Mouse (Mus musculus) activated CD4-positive, CD25-positive, alpha-beta regulatory T cell, adult 4 months (primary cell): ENCODE data around the gene Dnah12. TPM values are rescaled to one million over a fixed set of nuclear protein-coding genes. Genes with fewer than 3 reads are reported as not detected.

Experiments
- ATAC-seq: one replicate; pipeline ENCODE4 v1.8.0; 2017
- polyA plus RNA-seq, 2 experiments: library from polyadenylated mRNA; unstranded; fragments of 100-300 nt; shearing (Covaris generic); gene quantifications; one replicate each; pipeline ENCODE4 v1.2.1; 2017

The Dnah12 gene
- polyA plus RNA-seq, 2 experiments from 2014 or later = not detected

DNA sequence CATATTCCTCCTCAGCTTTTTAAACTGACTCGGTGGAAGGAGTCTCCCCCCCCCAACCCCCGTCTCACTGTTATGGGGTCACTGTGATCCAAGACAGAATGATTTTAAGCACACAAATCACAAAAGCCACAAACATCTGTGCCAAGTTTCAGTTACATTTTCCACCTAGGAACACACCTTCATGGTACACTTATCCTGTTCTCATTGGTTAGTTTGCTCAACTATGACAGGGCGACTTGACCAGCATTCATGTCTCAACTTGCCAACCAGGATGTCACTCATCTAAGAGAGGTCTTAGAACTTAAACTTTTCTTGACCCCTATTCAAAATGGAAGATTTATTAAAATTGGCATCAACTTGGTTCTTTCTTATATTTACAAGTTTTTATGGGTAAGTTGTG lies 31.8 kb downstream of the Dnah12 start:
- no peak for ATAC-seq

DNA sequence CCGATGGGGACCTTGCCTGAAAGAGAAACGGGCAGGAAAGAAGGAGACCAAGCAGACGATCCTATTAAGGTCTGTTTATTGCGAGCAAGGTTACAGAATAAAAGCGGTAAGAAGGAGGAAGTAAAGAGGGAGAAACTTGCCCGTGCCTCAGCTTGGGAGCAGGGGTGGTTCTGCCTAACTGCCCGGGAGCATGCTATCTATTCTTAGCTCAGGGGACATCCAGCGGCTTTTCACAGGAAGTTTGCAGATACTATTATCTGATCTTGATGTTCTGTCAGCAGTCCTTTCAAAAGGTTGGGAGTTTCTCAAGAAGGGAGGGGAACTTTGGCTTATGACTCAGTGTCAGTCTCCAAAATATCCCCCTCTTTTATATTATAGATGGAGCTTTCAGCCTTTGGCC lies 65.5 kb downstream of the Dnah12 start:
- no peak for ATAC-seq

DNA sequence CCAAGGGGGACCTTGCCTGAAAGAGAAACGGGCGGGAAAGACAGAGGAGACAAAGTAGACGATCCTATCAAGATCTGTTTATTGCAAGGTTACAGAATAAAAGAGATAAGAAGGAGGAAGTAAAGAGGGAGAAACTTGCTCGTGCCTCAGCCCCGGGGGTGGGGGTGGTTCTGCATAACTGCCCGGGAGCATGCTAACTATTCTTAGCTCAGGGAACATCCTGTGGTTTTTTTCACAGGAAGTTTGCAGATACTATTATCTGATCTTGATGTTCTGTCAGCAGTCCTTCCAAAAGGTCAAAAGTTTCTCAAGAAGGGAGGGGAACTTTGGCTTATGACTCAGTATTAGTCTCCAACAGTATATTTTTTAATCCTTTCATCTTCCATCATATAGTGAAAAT lies 71.8 kb downstream of the Dnah12 start:
- no peak for ATAC-seq

GRCm38 (mm10) chr14:26768195-26768594 lies 75.1 kb downstream of the Dnah12 start:
- ATAC-seq = no peak

- ATAC-seq = no peak
These were observed 80.5 kb downstream of the Dnah12 start for GRCm38 (mm10) chr14:26773536-26773935.

GRCm38 (mm10) chr14:26783731-26784130 lies 90.7 kb downstream of the Dnah12 start:
- ATAC-seq = no peak

- no peak for ATAC-seq
These were observed 92.6 kb downstream of the Dnah12 start for GRCm38 (mm10) chr14:26785695-26786094.

DNA sequence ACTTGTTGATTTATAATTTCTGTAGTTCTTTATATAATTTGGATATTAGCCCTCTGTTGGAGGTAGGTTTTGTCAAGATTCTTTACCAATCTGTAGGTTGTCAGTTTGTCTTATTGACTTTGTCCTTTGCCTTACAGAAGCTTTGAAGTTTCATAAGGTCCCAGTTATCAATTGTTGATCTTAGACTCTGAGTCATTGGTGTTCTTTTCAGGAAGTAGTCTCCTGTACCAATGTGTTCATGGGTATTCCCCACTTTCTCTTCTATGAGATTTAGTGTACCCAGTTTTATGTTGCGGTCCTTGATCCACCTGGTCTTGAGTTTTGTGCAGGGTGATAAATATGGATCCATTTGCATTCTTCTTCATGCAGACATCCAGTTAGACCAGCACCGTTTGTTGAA lies 101.4 kb downstream of the Dnah12 start:
- ATAC-seq = peak; percentile 65

DNA sequence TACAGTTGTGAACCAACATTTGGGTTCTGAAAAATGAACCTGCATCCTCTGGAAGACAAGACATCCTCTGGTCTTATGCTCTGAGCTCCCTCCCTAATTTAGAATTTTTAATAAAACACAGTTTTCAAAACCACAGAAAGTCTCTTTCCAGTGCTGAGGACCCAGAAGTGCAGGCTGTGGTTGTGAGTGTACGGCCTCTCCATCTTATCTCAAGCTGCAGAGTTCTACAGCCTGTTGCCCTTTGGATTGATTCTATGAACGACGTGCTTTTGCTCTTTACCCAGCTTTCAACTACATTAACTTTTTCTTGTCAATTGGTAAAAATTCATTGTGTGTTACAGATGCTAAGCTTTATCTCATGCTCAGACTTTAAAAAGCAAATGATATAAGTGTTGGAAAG lies 105.3 kb downstream of the Dnah12 start:
- no peak for ATAC-seq

DNA sequence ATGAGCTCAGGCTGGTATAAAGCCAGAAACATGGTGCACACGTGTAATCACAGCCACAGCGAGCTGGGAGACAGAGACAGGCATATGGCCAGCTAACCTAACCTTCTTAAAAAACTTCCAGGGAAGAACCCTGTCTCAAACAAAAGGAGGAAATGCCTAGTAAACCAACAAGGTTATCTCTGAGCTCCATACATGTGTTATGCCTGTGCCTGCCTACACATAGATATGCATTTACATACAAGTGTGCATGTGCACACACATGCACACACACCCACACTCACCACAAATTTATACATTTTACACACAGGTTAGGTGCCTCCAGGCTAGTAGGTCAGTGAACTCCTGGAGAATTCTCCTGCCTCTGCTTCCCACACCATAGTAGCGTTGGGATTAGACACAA lies 106.2 kb downstream of the Dnah12 start:
- ATAC-seq = no peak

- ATAC-seq = no peak
These were observed 112.4 kb downstream of the Dnah12 start for GRCm38 (mm10) chr14:26805500-26805899.

DNA sequence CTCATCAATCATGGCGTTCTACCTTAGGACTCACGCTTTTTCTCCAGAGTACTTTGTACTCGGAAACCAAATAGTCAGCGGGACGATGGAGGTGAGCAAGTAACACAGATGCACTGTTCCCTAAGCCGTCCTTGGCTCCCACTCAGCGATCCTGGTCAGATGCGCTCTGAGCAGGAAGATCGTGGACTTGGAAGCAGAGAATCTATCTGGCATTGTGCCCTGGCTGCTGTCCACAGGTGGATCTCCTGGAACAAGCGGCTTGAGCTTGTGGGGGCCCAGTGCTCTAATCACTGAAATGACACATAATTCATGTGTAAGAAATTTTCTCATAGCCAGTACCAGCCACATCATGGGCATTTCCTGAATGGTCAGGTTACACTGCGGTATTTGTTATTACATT lies 119.7 kb downstream of the Dnah12 start:
- no peak for ATAC-seq

- no peak for ATAC-seq
These were observed 120.8 kb downstream of the Dnah12 start for GRCm38 (mm10) chr14:26813871-26814270.

DNA sequence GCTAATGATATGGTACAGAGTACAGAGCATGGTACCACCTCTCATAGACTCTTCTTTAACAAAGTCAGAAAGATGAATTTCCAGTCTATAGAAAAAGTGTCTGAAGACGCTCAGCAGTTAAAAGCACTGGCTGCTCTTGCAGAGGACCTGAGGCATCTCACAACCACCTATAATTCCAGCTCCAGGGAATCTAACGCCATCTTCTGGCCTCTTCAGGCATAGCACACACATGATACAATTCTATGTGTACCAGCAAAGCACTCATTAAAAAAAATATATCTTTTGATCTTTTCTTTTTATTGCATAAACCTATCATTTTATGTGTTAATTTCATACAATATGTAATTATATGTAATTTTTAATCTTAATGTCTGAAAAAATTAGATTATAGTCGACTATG lies 121.8 kb downstream of the Dnah12 start:
- ATAC-seq = no peak

- no peak for ATAC-seq
These were observed 123.7 kb downstream of the Dnah12 start for GRCm38 (mm10) chr14:26816785-26817184.

GRCm38 (mm10) chr14:26826020-26826419 lies 132.9 kb downstream of the Dnah12 start:
- ATAC-seq = peak; percentile 66

GRCm38 (mm10) chr14:26853053-26853452 lies 160.0 kb downstream of the Dnah12 start:
- ATAC-seq = no peak

GRCm38 (mm10) chr14:26854066-26854465 lies 161.0 kb downstream of the Dnah12 start:
- ATAC-seq = no peak

DNA sequence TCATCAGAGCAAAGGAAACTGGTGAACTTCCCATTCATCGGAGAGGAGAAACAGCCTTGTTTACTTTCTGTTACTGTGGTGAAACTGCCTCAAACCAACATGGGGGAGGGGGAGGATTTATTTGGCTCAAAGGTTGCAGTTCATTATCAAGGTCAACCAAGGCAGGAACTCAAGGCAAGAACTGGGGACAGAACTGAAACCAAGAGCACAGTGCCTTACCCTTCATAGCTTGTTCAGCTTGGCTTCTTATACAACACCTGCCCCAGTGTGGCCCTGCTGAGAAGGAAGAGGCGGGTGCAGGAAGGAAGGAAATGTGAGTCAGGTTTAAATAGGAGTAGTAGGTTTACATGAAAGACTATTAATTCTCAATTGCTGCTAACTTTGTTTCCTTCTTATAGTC lies 165.3 kb downstream of the Dnah12 start:
- ATAC-seq = no peak

DNA sequence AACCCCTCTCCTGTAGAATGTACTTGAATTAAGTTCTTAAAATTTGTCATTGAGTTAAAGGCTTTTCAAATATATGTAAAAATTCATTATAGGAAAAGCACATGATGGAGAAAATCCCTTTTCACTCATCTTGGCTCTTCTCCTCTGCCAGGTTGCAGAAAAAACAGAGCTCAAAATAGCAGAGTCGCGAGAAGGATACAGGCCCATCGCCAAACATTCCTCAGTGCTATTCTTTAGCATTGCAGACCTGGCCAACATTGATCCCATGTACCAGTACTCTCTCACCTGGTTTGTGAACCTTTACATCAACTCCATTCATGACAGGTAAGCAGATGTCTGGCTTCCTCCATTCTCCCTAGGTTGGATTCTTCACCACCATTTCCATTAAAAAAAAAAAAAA lies 165.9 kb downstream of the Dnah12 start:
- no peak for ATAC-seq

- ATAC-seq = no peak
These were observed 174.3 kb downstream of the Dnah12 start for GRCm38 (mm10) chr14:26867356-26867755.

DNA sequence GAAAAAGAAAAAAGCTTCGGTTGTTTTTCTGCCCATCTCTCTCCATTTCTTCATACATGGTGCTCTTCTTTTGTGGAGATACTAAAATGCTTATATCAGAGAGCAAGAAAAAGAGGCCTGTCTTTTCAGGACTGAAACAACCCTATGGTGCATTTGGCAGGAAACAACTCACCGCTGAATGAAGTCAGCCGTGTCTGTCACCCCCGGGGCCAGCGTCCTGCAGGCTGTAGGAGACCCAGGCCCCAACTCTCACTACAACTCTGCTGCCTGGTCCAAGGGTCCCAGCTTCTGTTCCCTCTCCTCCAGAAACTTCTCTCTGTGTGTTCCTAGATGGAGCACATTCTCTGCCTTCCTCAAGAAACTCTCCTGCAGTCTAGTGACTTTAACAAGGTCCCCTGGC lies 175.2 kb downstream of the Dnah12 start:
- no peak for ATAC-seq

DNA sequence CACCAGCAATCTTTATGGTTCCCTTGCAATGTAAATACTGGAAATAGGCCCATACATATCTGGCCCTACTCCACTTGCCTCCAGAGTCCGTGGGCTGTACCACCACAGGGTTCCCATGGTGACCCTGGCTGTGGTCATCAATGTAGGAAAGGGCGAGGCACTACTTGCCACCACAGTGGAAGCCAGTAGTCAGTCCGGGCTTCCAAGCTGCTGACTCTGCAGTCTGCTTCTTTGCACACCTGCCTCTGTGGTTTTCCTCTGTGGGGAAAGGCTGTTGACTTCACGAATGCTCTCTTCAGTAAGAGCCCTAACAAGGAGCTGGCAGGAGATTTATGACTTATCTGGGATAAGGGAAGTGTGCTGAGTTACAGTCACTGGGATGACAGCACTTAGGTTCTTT lies 185.7 kb downstream of the Dnah12 start:
- ATAC-seq = no peak

GRCm38 (mm10) chr14:26879976-26880375 lies 186.9 kb downstream of the Dnah12 start:
- ATAC-seq = no peak

DNA sequence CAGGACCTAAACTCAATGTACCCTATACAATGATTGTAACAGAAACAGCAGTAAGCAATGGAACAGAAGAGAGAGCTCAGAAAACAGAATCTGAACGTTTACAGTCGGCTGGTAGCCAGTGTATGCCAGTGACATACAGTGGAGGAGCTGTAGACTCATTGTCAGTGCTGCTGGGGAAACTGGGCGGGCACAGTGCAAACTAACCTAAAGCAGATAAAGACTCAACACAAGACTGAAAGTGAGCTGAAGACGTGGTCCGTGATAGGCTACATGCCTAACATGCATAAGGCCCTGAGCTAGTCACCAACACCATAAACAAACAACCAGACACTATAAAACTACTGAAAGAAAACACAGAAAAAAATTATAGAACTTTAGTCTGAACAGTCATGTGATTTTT lies 188.6 kb downstream of the Dnah12 start:
- ATAC-seq = no peak

DNA sequence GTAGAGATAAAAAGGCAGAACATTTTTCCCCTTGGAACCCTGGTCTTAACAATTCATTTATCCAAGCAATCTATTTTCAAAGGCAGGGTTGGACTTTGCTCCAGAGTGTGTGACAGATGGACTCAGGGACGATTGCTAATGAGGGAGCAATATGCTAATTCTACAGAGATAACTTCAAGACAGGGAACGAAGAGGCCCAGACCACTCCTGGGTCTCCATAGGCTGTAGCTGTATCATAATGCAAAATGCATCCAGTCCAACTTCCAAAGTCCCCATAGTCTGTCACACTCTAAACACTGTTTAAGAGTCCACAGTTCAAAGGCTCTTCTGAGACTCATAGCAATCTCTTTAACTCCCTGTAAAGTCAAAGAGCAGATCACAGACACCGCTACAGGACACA lies 194.2 kb downstream of the Dnah12 start:
- no peak for ATAC-seq
